Mouse (Mus musculus) frontal cortex, postnatal 36 days (tissue): ENCODE measurements at regions not wholly inside any gene's neighbourhood (a gene's known extent, or its start where the extent isn't known, plus 50 kb on each side); places are given as distances from the start of the nearest gene placed in this dataset.

Experiments used
- DNase-seq, 2 experiments: peaks; one replicate each; pipeline ENCODE4 v3.0.0; 2022; ENCODE audit warnings: low spot score in 2 of 2

GRCm38 (mm10) chr4:61909409-61909808 is 74.4 kb upstream of the Mup5 start:
- peak; percentile 9 to 26 for DNase-seq

GRCm38 (mm10) chr4:61902136-61902535 is 67.1 kb upstream of the Mup5 start:
- no peak for DNase-seq

GRCm38 (mm10) chr4:61898184-61898583 is 63.2 kb upstream of the Mup5 start:
- DNase-seq, result no peak

- DNase-seq, result no peak
Observed at GRCm38 (mm10) chr4:61897176-61897575, 62.1 kb upstream of the Mup5 start.
